Mouse (Mus musculus) brain, embryonic 18.5 days (tissue): ENCODE results near the gene Tmem274.

Experiments
- DNase-seq: peaks from one replicate; pipeline ENCODE4 v3.0.0-alpha.2; 2012; ENCODE audit warnings: low read depth, low spot score

Gene Tmem274

GRCm38 (mm10) chr4:149475096-149475495 is 2.1 kb upstream of the Tmem274 start:
- no peak for DNase-seq

GRCm38 (mm10) chr4:149484566-149484965 is 7.4 kb downstream of the Tmem274 start:
- no peak for DNase-seq

- DNase-seq, result peak; percentile 79
Measured at GRCm38 (mm10) chr4:149485053-149485824, 8.1 kb downstream of the Tmem274 start, which contains the start of the genes Nmnat1 and Lzic. TSS of gene Nmnat1 (minus strand) at chr4:149485202. TSS of gene Lzic (plus strand) at chr4:149485229.

GRCm38 (mm10) chr4:149485825-149486206 is 8.6 kb downstream of the Tmem274 start:
- DNase-seq, result no peak

GRCm38 (mm10) chr4:149487729-149488128 is 10.6 kb downstream of the Tmem274 start:
- no peak for DNase-seq

- DNase-seq, result no peak
Measured at GRCm38 (mm10) chr4:149489415-149490240, 12.4 kb downstream of the Tmem274 start.

- DNase-seq, result no peak
Measured at GRCm38 (mm10) chr4:149491151-149491550, 14.0 kb downstream of the Tmem274 start.

GRCm38 (mm10) chr4:149496612-149497011 is 19.4 kb downstream of the Tmem274 start:
- DNase-seq, result no peak

- DNase-seq, result no peak
Measured at GRCm38 (mm10) chr4:149498901-149499300, 21.7 kb downstream of the Tmem274 start.

GRCm38 (mm10) chr4:149499790-149500189 is 22.6 kb downstream of the Tmem274 start:
- DNase-seq, result no peak

- no peak for DNase-seq
Measured at GRCm38 (mm10) chr4:149504363-149504762, 27.2 kb downstream of the Tmem274 start.

GRCm38 (mm10) chr4:149504858-149505257 is 27.7 kb downstream of the Tmem274 start:
- no peak for DNase-seq

- DNase-seq, result no peak
Measured at GRCm38 (mm10) chr4:149505261-149505967, 28.2 kb downstream of the Tmem274 start.

- DNase-seq, result no peak
Measured at GRCm38 (mm10) chr4:149506904-149507303, 29.7 kb downstream of the Tmem274 start.

GRCm38 (mm10) chr4:149511221-149511646 is 34.1 kb downstream of the Tmem274 start:
- no peak for DNase-seq

- DNase-seq, result no peak
Measured at GRCm38 (mm10) chr4:149512072-149512471, 34.9 kb downstream of the Tmem274 start.

GRCm38 (mm10) chr4:149515706-149516105 is 38.5 kb downstream of the Tmem274 start:
- DNase-seq, result no peak

GRCm38 (mm10) chr4:149517868-149518340 is 40.7 kb downstream of the Tmem274 start, which contains the start of gene Ctnnbip1:
TSS of gene Ctnnbip1 (plus strand) at chr4:149518236.
- peak; percentile 95 for DNase-seq

- no peak for DNase-seq
Measured at GRCm38 (mm10) chr4:149518351-149519220, 41.4 kb downstream of the Tmem274 start.

- no peak for DNase-seq
Measured at GRCm38 (mm10) chr4:149521258-149521657, 44.1 kb downstream of the Tmem274 start.

GRCm38 (mm10) chr4:149523961-149524360 is 46.8 kb downstream of the Tmem274 start:
- DNase-seq, result no peak
